Mouse (Mus musculus) midbrain, embryonic 14.5 days (tissue): ENCODE data around the gene Ankzf1. TPM values are rescaled to one million over a fixed set of nuclear protein-coding genes. Genes with fewer than 3 reads are reported as not detected.

Experiments used
- ATAC-seq: fragments of 200-750 bp; cut with Nextera tagmentation; 2 replicates; pipeline ENCODE4 v1.8.0; 2017; ENCODE audit warnings: moderate number of reproducible peaks, moderate library complexity; ENCODE audit not compliant: low FRiP score, low TSS enrichment
- DNase-seq: peaks from one replicate; pipeline ENCODE4 v3.0.0-alpha.2; 2015
- H3K27ac ChIP-seq: fragments of 300-500 bp; sonication (generic); replicated peaks from 2 replicates; pipeline ENCODE4 v1.5.1; 2014; ENCODE audit warnings: mild to moderate bottlenecking, low read depth, low read length, moderate library complexity
- H3K27me3 ChIP-seq: fragments of 300-500 bp; sonication (generic); 2 replicates; pipeline ENCODE4 v1.6.1; 2014; ENCODE audit warnings: low read length, control low read depth, mixed read lengths; ENCODE audit not compliant: control insufficient read depth, insufficient read depth
- H3K36me3 ChIP-seq: fragments of 300-500 bp; sonication (generic); 2 replicates; pipeline ENCODE4 v1.6.1; 2014; ENCODE audit warnings: low read length, control low read depth; ENCODE audit not compliant: control insufficient read depth, insufficient read depth
- H3K4me1 ChIP-seq: fragments of 300-500 bp; sonication (generic); 2 replicates; pipeline ENCODE4 v1.6.1; 2014; ENCODE audit warnings: mild to moderate bottlenecking, antibody characterized with exemption, low read length, control low read depth; ENCODE audit not compliant: control insufficient read depth, insufficient read depth
- H3K4me2 ChIP-seq: fragments of 300-500 bp; sonication (generic); 2 replicates; pipeline ENCODE4 v1.6.1; 2014; ENCODE audit warnings: mild to moderate bottlenecking, low read length, moderate library complexity
- H3K4me3 ChIP-seq: fragments of 300-500 bp; sonication (generic); replicated peaks from 2 replicates; pipeline ENCODE4 v1.5.1; 2014; ENCODE audit warnings: low read depth, low read length
- H3K9ac ChIP-seq: fragments of 300-500 bp; sonication (generic); replicated peaks from 2 replicates; pipeline ENCODE4 v1.6.1; 2014; ENCODE audit warnings: mild to moderate bottlenecking, low read length, moderate library complexity
- H3K9me3 ChIP-seq: fragments of 300-500 bp; sonication (generic); 2 replicates; pipeline ENCODE4 v1.6.1; 2016; ENCODE audit warnings: low read length, control low read depth, mixed read lengths; ENCODE audit not compliant: control insufficient read depth
- WGBS: fragments of 180-500 bp; shearing (Covaris S2); extraction: QIAGEN DNeasy Blood & Tissue Kit; methylation state at CpG from one replicate; pipeline ENCODE4 v1.1.7; 2014; 5-methylcytosine and 5-hydroxymethylcytosine counted together
- polyA plus RNA-seq: library from polyadenylated mRNA; unstranded; fragments of >200 nt; fragmentation: Nextera tagmentation; extraction: Ambion mirVana; gene quantifications from 2 replicates; pipeline ENCODE4 v1.2.1, GENCODE M21; 2014

Gene Ankzf1
- polyA plus RNA-seq, 1 experiment from 2014 or later = 18.1 TPM

- under 1% methylated on average over 64 of the region's 64 CpGs for WGBS
- Histone ChIP-seq H3K27ac (peak within 1 kb of the TSS; percentile 85), H3K4me1 (peaks cover 8% of the 10 kb centered on the region; the same call in 1 of the 2 replicates), H3K27me3 (no peaks in the 10 kb centered on the region), H3K9ac (peak within 1 kb of the TSS; percentile 86), H3K4me2 (peak within 1 kb of the TSS; percentile 94), H3K4me3 (peak within 1 kb of the TSS; percentile 68), H3K36me3 (peaks cover 14% of the 10 kb centered on the region), H3K9me3 (no peaks in the 10 kb centered on the region)
- peak; percentile 83 for DNase-seq
- peak; percentile 88 for ATAC-seq
Measured at GRCm38 (mm10) chr1:75236117-75237050, 44.4 kb downstream of the Ankzf1 start, which contains the start of gene Dnajb2. Gene Dnajb2 (plus strand): TSS chr1:75236406.

GRCm38 (mm10) chr1:75239591-75239990 lies 47.6 kb downstream of the Ankzf1 start:
- no peak overlapping the region for H3K4me3 ChIP-seq
- DNase-seq (no peak), ATAC-seq (no peak)
- H3K36me3 ChIP-seq = peaks cover 33% of the 10 kb centered on the region
- H3K27ac ChIP-seq = no peak overlapping the region
- 86% methylated on average over 10 of the region's 10 CpGs for WGBS
- no peak overlapping the region for H3K4me2 ChIP-seq
- H3K9me3 ChIP-seq = no peaks in the 10 kb centered on the region
- no peaks in the 10 kb centered on the region for H3K27me3 ChIP-seq
- H3K4me1 ChIP-seq = peaks cover 8% of the 10 kb centered on the region; the same call in 1 of the 2 replicates
- no peak overlapping the region for H3K9ac ChIP-seq

GRCm38 (mm10) chr1:75243411-75243810 lies 51.5 kb downstream of the Ankzf1 start:
- no peak for ATAC-seq
- DNase-seq = no peak
- Histone ChIP-seq H3K27ac (no peak overlapping the region), H3K4me1 (no peaks in the 10 kb centered on the region), H3K36me3 (peaks cover 33% of the 10 kb centered on the region), H3K4me2 (no peak overlapping the region), H3K27me3 (no peaks in the 10 kb centered on the region), H3K9ac (no peak overlapping the region), H3K9me3 (no peaks in the 10 kb centered on the region), H3K4me3 (no peak overlapping the region)
- 87% methylated on average over 14 of the region's 14 CpGs for WGBS

GRCm38 (mm10) chr1:75244175-75244826 lies 52.4 kb downstream of the Ankzf1 start:
- H3K36me3 ChIP-seq = peaks cover 32% of the 10 kb centered on the region
- WGBS = 82% methylated on average over 12 of the region's 12 CpGs
- no peak overlapping the region for H3K4me3 ChIP-seq
- DNase-seq = no peak
- H3K27ac ChIP-seq = no peak overlapping the region
- no peak overlapping the region for H3K4me2 ChIP-seq
- H3K9ac ChIP-seq = no peak overlapping the region
- no peaks in the 10 kb centered on the region for H3K4me1 ChIP-seq
- no peaks in the 10 kb centered on the region for H3K27me3 ChIP-seq
- ATAC-seq = peak; percentile 26
- H3K9me3 ChIP-seq = no peaks in the 10 kb centered on the region

GRCm38 (mm10) chr1:75244836-75245235 lies 52.9 kb downstream of the Ankzf1 start:
- Histone ChIP-seq H3K27ac (no peak overlapping the region), H3K9ac (no peak overlapping the region), H3K36me3 (peaks cover 27% of the 10 kb centered on the region), H3K4me1 (no peaks in the 10 kb centered on the region), H3K27me3 (no peaks in the 10 kb centered on the region), H3K9me3 (no peaks in the 10 kb centered on the region), H3K4me2 (no peak overlapping the region), H3K4me3 (no peak overlapping the region)
- WGBS = 16% methylated on average over 4 of the region's 4 CpGs
- peak; percentile 65 for ATAC-seq
- peak; percentile 83 for DNase-seq

- H3K9me3 ChIP-seq = no peaks in the 10 kb centered on the region
- DNase-seq (no peak), ATAC-seq (no peak)
- H3K4me1 ChIP-seq = no peaks in the 10 kb centered on the region; the same call in 1 of the 2 replicates
- H3K4me3 ChIP-seq = no peak overlapping the region
- 82% methylated on average over 16 of the region's 16 CpGs for WGBS
- no peaks in the 10 kb centered on the region for H3K27me3 ChIP-seq
- peaks cover 14% of the 10 kb centered on the region; the same call in 1 of the 2 replicates for H3K36me3 ChIP-seq
- no peak overlapping the region for H3K4me2 ChIP-seq
- H3K9ac ChIP-seq = no peak overlapping the region
- no peak overlapping the region for H3K27ac ChIP-seq
Measured at GRCm38 (mm10) chr1:75247071-75247930, 55.4 kb downstream of the Ankzf1 start.

GRCm38 (mm10) chr1:75248041-75248772 lies 56.3 kb downstream of the Ankzf1 start:
- Histone ChIP-seq H3K4me3 (no peak overlapping the region), H3K9me3 (no peaks in the 10 kb centered on the region), H3K27me3 (no peaks in the 10 kb centered on the region), H3K4me2 (no peak overlapping the region), H3K27ac (no peak overlapping the region), H3K9ac (no peak overlapping the region), H3K36me3 (peaks cover 10% of the 10 kb centered on the region; the same call in 1 of the 2 replicates), H3K4me1 (no peaks in the 10 kb centered on the region; the same call in 1 of the 2 replicates)
- ATAC-seq = no peak
- 58% methylated on average over 9 of the region's 9 CpGs for WGBS
- DNase-seq = no peak
